Mouse (Mus musculus) T-helper 2 cell (primary cell): ENCODE results near the gene Dhrs7b.
"Not testable (repeated sequence)": the region's sequence is repeated elsewhere in the genome, so short reads cannot be mapped to it uniquely, and the experiment has no call there.

Experiments used
- in situ Hi-C: fragments of 300-600 bp; cut with MboI, MseI; formaldehyde crosslinking; loops from one replicate; pipeline ENCODE4 v1.15.1; 2025; ENCODE audit warnings: high pct_unique_total_duplicates

The Dhrs7b gene

DNA sequence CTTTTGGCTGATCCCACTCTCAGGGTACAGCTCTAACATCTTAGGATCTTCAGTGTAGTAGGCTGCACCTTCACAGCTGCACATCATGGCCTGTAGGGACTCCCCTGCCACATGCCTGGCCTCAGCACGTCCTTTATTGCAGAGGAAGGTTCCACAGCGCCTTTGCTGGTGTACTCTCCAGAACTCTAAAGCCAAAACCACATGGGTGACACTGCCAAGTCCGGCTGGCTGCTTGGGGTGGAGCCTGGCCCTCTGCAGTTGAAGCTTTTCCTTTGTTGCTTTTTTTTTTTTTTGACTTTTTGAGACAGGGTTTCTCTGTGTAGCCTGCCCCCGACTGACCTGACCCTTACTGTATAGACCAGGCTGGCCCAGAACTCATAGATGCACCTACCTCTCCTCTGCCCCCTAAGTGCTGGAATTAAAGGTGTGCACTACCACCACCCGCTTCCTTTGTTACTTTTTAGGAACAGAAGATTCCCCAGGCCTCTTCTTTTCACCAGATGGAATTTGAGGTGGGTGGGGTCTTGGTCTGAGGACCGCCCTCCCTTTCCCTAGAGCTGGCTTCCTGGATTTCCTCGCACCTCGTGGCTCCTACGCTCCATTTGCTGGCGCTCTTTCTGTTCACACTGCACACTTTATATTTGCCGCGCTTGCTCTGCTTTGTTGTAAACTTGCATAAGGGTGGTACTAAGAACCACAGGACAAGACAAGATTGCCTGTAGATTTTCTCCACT, 11.2 kb downstream of the Dhrs7b start:
- in situ Hi-C loops, result no loop called here

DNA sequence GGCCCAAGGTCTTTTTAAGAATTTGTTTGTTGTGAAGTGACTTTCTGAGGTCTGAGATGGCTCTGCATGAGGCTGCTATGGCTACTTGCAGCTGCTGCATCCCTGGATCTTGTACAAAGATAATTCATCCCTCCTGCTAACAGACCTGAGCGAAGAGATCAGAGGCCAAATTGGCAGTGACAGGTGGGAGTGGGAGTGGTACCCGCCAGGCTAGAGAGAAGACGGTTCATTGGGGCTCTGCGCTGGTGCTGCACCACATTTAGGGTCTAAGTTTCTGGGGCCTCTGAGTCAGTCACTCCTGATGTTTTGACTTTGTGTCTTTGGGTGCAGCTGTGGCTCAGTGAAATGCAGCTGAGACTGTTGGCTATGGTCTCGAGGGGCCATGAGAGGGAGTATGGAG, 13.0 kb downstream of the Dhrs7b start:
- in situ Hi-C loops, result no loop called here

DNA sequence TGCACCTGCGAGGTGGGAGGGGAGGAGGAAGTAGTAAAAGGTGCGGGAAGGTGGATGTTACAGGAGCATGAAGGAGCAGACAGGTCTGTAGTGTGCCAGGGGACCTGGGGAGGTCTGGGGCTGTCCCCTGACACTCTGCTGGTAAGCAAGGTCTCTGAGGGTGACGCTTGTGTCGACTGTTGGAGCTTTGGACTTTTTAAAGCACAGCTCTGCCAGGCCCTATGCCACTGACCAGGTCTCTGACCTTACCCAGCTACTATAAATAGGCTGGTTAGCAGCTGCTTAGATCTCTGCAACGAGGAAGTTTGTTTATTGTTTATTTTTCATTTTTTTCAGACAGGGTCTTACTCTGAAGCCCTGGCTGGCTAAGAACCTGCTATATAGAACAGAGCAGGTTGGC, 15.0 kb downstream of the Dhrs7b start:
- in situ Hi-C loops, result no loop called here

DNA sequence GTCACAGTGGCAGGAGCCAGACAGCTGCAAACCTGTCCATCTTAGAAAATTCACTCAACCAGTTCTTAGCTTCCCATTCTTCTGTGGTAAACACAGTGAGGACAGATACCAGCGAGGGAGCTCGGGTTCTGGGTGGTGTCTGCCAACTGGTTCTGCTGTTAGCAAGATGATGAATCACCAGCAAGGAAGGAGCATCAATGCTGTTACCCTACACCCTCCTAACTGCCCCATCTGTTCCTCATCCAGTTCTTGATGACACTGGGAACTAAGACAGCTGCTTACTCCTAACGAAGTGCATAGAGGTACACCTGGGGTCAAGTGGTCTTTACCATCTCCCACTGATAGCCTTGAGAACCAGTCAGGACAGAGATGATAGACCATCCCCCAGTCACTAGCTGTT, 26.2 kb downstream of the Dhrs7b start:
- in situ Hi-C loops, result no loop called here

GRCm38 (mm10) chr11:60861993-60862392, 31.6 kb downstream of the Dhrs7b start:
- in situ Hi-C loops, result no loop called here

- in situ Hi-C loops, result no loop called here
These were observed 32.8 kb downstream of the Dhrs7b start for GRCm38 (mm10) chr11:60863196-60863595.

- in situ Hi-C loops, result no loop called here
These were observed 33.7 kb downstream of the Dhrs7b start for GRCm38 (mm10) chr11:60864166-60864565.

DNA sequence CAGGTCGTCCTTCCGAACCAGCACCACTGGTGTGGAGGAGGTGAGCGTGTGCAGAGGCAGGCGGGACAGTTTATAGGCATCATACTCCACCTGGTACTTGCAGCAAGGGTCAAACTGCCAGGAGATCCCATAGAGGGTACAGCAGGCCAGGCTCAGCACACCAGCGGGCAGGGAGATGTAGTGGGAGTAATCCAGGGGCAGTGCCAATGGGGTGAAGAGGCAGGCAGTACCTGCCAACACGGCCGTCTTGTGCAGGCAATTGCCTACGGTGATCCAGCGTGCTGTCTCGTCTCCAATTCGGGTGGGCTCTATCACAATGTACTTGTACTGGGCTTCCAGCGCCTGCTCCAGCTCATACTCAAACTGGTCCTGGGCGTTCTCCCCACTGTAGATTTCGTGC, 34.5 kb downstream of the Dhrs7b start:
- in situ Hi-C loops, result no loop called here

- in situ Hi-C loops, result no loop called here
These were observed 35.6 kb downstream of the Dhrs7b start for GRCm38 (mm10) chr11:60866021-60866420.

DNA sequence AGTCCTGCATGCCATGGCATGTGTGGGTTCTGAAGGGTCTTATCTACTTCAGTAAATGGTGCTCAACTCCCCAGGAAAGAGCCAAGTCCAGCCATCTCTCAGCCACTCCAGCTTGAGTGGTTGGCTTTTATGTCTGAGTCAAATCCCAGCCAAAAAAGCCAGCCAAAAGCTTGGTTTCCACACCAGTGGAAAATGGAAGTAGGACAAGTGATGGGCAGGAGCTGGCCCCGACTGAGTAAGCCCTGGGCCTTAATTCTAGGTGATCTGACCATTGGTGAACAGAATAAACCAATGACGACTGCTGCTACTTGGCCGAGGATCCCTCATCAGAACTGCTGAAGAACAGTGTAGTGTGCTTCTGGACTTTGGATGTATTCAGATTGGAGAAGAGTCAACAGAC, 37.0 kb downstream of the Dhrs7b start:
- in situ Hi-C loops, result no loop called here

DNA sequence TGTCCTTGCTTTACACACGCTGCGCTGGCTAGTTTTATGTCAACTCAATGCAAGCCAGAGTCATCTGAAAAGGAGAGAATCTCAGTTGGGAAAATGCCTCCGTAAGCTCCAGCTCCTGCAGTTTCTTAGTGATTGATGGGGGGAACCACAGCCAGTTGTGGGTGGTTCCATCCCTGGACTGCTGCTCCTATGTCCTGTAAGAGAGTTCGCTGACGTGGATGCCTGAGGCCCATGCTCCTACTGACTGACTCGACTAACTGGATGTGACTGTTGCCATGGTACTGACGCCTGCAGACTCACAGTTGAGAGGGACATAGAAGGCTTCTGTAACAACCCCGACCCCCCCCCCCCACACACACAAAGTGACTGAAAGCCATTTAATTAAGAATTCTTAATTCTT, 37.5 kb downstream of the Dhrs7b start:
- in situ Hi-C loops, result no loop called here

- in situ Hi-C loops, result not testable (repeated sequence)
These were observed 39.0 kb downstream of the Dhrs7b start for GRCm38 (mm10) chr11:60869471-60869870.

- in situ Hi-C loops, result loop anchor here (5.0 kb wide), 1 partner anchor 44 kb away; no protein-coding TSS in a partner anchor
These were observed 41.0 kb downstream of the Dhrs7b start for GRCm38 (mm10) chr11:60871409-60871808.

DNA sequence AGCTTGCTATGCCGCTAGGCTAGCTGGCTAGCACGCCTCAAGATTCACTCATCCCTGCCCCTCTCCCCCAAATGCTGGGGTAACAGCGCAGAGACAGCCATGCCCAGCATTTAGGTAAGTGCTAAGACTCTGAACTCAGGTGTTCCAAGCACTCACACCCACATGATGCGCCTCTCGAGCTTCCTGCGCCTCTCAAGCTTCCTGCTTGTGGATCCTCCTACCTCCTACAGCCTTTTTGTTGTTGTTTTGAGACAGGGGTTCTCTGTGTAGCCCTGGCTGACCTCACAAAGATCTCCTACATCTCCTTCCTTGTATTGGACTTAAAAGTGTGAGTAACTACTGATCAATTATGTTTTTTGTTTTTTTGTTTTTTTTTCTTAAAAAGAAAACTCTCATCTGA, 42.7 kb downstream of the Dhrs7b start:
- in situ Hi-C loops, result loop anchor here (5.0 kb wide), 1 partner anchor 46 kb away; no protein-coding TSS in a partner anchor

- in situ Hi-C loops, result no loop called here
These were observed 47.7 kb downstream of the Dhrs7b start for GRCm38 (mm10) chr11:60878056-60878612.

GRCm38 (mm10) chr11:60878675-60879294, 48.4 kb downstream of the Dhrs7b start, which contains the start of gene Tmem11:
TSS of gene Tmem11 (minus strand) at chr11:60879272.
- in situ Hi-C loops, result no loop called here

DNA sequence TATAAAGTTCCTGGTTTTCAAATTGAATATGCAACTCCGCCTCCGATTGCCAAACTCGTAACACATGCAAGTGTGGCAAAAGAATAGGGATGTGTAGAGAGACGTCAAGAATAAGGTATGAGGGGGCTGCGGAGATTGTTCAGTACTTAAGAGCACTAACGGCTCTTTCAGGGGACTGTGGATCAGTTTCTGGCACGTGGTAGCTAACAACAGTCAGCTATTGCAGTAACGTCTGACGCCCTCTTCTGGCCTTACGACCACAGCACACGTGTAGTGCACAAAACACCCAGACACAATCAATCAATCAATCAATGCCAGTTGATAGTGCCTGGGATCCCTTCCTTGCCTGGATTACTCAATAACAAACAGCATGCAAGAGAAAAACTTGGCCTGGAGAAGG, 49.0 kb downstream of the Dhrs7b start:
- in situ Hi-C loops, result no loop called here

DNA sequence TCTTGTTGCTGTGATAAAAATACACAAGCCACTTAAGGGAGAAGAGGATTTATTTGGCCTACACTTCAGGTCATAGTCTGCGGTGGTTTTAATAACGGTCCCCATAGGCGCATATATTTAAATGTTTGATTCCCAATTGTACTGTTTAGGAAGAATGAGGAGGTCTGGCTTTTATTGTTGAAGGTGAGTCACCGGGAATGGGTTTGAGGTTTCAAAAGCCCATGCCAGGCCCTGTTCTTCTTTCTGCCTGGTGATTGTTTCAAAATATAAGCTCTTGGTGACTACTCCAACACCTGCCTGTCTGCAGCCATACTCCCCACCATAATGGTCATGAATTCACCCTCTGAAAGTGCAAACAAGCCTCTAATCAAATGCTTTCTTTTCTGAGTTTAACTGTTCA, 50.1 kb downstream of the Dhrs7b start:
- in situ Hi-C loops, result no loop called here

GRCm38 (mm10) chr11:60882386-60882785, 52.0 kb downstream of the Dhrs7b start:
- in situ Hi-C loops, result no loop called here

DNA sequence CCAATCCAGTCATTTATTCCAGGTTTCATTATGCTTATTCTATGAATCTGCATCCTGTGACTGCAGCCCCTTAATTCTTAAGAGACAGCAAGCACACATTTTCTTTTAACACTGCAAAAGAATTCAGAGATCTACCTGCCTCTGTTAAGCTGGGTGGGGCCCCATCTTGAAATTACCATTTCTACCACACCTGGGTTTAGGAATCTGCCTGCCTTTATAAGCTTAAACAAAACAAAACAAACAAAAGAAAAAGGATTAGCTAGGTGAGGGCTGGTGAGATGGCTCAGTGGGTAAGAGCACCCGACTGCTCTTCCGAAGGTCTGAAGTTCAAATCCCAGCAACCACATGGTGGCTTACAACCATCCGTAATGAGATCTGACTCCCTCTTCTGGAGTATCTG, 56.6 kb downstream of the Dhrs7b start:
- in situ Hi-C loops, result not testable (repeated sequence)

GRCm38 (mm10) chr11:60889861-60890260, 59.4 kb downstream of the Dhrs7b start:
- in situ Hi-C loops, result no loop called here

DNA sequence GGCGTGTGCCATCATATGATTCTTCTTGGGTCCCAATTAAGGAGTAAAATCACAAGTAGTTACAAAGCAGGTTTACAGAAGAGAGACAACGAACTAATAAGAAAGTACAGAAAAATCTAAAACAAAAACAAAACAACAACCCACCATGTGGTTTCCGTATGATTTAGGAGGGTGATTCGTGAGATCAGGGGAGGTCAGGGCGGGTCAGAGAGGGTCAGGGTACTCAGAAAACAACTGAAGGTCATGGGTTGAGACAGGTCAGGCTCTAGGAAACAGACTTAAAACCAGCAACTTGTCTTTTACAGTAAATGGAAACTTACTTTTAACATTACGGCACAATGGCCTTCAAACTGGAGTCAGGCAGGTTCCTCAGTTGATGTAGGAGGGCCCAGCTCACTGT, 59.9 kb downstream of the Dhrs7b start:
- in situ Hi-C loops, result no loop called here

GRCm38 (mm10) chr11:60890744-60891143, 60.3 kb downstream of the Dhrs7b start:
- in situ Hi-C loops, result no loop called here
